ENCODE assay signal across 17 mouse cellular contexts in genomic region chr3:138705875-138706274, GRCm38 (mm10). TPM values are rescaled to one million over a fixed set of nuclear protein-coding genes. Genes with fewer than 3 reads are reported as not detected.
A peak's percentile ranks its signal among the peaks of the same experiment; 100 is the strongest.
DNase-seq lines count a peak whose midpoint lies in the region; ATAC-seq and TF ChIP-seq lines count a peak whose summit lies in the region.
"Had no signal": no experiment of that assay in that cellular context is flagged by ENCODE, and none has a peak within 500 bp of the region (broad histone marks: within the 10 kb centered on the region; RNA-seq: fewer than 3 reads in every experiment).

No protein-coding gene starts in this region.

- 57% methylated on average over 14 of the region's 14 CpGs for WGBS in forebrain, embryonic 14.5 days
- WGBS in forebrain, embryonic 10.5 days = 68% methylated on average over 14 of the region's 14 CpGs
- WGBS in hindbrain, embryonic 11.5 days = 52% methylated on average over 14 of the region's 14 CpGs
- WGBS in hindbrain, embryonic 13.5 days = 41% methylated on average over 14 of the region's 14 CpGs
- WGBS in midbrain, embryonic 13.5 days = 43% methylated on average over 14 of the region's 14 CpGs

- H3K9ac ChIP-seq in forebrain, embryonic 14.5 days (ENCODE audit: low read length) = no peak overlapping the region
- no peak overlapping the region for H3K9ac ChIP-seq in hindbrain, embryonic 11.5 days (ENCODE audit: low read depth, low read length)
- H3K9ac ChIP-seq in hindbrain, embryonic 13.5 days = no peak overlapping the region
- no peak overlapping the region for H3K9ac ChIP-seq in ES-E14 (ENCODE audit: insufficient read depth, low read depth, low read length, poor library complexity, severe bottlenecking)
- no peak overlapping the region for H3K9ac ChIP-seq in midbrain, embryonic 13.5 days (replicated peaks)
- H3K9ac ChIP-seq: lung, embryonic 14.5 days had no signal

- no peak overlapping the region for H3K4me3 ChIP-seq in forebrain, embryonic 14.5 days (ENCODE audit: low read depth, low read length)
- H3K4me3 ChIP-seq in forebrain, embryonic 10.5 days = no peak overlapping the region
- no peak overlapping the region for H3K4me3 ChIP-seq in hindbrain, embryonic 11.5 days (ENCODE audit: low read depth, low read length)
- no peak overlapping the region for H3K4me3 ChIP-seq in hindbrain, embryonic 13.5 days
- H3K4me3 ChIP-seq in ES-E14 (ENCODE audit: insufficient read depth in 1 of 2, low read depth in 1 of 2, low read length in 2 of 2, poor library complexity in 1 of 2, severe bottlenecking in 1 of 2) = no peak overlapping the region
- H3K4me3 ChIP-seq in midbrain, embryonic 13.5 days (replicated peaks) = no peak overlapping the region
- H3K4me3 ChIP-seq: myocyte had no signal

- H3K27ac ChIP-seq in forebrain, embryonic 14.5 days (ENCODE audit: low read depth, low read length) = no peak overlapping the region
- no peak overlapping the region for H3K27ac ChIP-seq in forebrain, embryonic 10.5 days
- H3K27ac ChIP-seq in hindbrain, embryonic 11.5 days (ENCODE audit: low read depth, low read length) = no peak overlapping the region
- H3K27ac ChIP-seq in hindbrain, embryonic 13.5 days = no peak overlapping the region
- no peak overlapping the region for H3K27ac ChIP-seq in ES-E14 (ENCODE audit: insufficient read depth, low read depth, low read length, poor library complexity, severe bottlenecking)
- peak overlapping the region; percentile 14 for H3K27ac ChIP-seq in midbrain, embryonic 13.5 days
- H3K27ac ChIP-seq: stomach, postnatal 0 days had no signal

- in situ Hi-C loops in ES-E14 (cut with MboI; ENCODE audit: low sequenced_read_pairs in 2 of 2, unreplicated experiment in 2 of 2) = no loop called here

- no peak for DNase-seq in forebrain, embryonic 14.5 days (ENCODE audit: low spot score)
- DNase-seq in forebrain, embryonic 10.5 days (ENCODE audit: extremely low spot score, low spot score) = no peak
- DNase-seq in hindbrain, embryonic 11.5 days (ENCODE audit: low spot score) = peak; percentile 23
- peak; percentile 44 for DNase-seq in ES-E14 (ENCODE audit: low read depth, low spot score)
- DNase-seq in cerebellum, postnatal 10 days = no peak
- DNase-seq in adrenal gland, postnatal 14 days = no peak
- DNase-seq: adrenal gland, postnatal 25 days; cerebellum, adult 9-10 months; kidney, adult 8-10 months; layer of hippocampus, postnatal 36 days; lung, embryonic 14.5 days; thymus, postnatal 4 days had no signal

- H3K36me3 ChIP-seq in forebrain, embryonic 14.5 days (ENCODE audit: control insufficient read depth, insufficient read depth, low read length) = no peaks in the 10 kb centered on the region
- H3K36me3 ChIP-seq in forebrain, embryonic 10.5 days (replicated peaks) = no peaks in the 10 kb centered on the region
- no peaks in the 10 kb centered on the region for H3K36me3 ChIP-seq in hindbrain, embryonic 11.5 days (ENCODE audit: control insufficient read depth, insufficient read depth, low read length)
- no peaks in the 10 kb centered on the region for H3K36me3 ChIP-seq in hindbrain, embryonic 13.5 days
- H3K36me3 ChIP-seq in ES-E14 (ENCODE audit: control insufficient read depth, insufficient read depth, low read length, poor library complexity, severe bottlenecking) = no peaks in the 10 kb centered on the region
- no peaks in the 10 kb centered on the region for H3K36me3 ChIP-seq in midbrain, embryonic 13.5 days

- ATAC-seq in forebrain, embryonic 14.5 days = 0 out of 2 replicates have a peak, but pooled peaks have one; percentile 47
- ATAC-seq in hindbrain, embryonic 11.5 days (ENCODE audit: low FRiP score) = peak; percentile 56; the same call in 1 of the 2 replicates
- ATAC-seq in hindbrain, embryonic 13.5 days (ENCODE audit: low FRiP score) = no peak
- ATAC-seq in midbrain, embryonic 13.5 days = no peak

- no peaks in the 10 kb centered on the region for H3K9me3 ChIP-seq in forebrain, embryonic 14.5 days (replicated peaks; ENCODE audit: control insufficient read depth, low read length)
- no peaks in the 10 kb centered on the region for H3K9me3 ChIP-seq in forebrain, embryonic 10.5 days
- H3K9me3 ChIP-seq in hindbrain, embryonic 11.5 days (ENCODE audit: control insufficient read depth, low read length) = no peaks in the 10 kb centered on the region
- H3K9me3 ChIP-seq in hindbrain, embryonic 13.5 days = no peaks in the 10 kb centered on the region
- no peaks in the 10 kb centered on the region for H3K9me3 ChIP-seq in ES-E14 (ENCODE audit: control insufficient read depth, insufficient read depth, low read depth, low read length)
- H3K9me3 ChIP-seq in midbrain, embryonic 13.5 days = no peaks in the 10 kb centered on the region

- no peaks in the 10 kb centered on the region for H3K27me3 ChIP-seq in forebrain, embryonic 14.5 days (replicated peaks; ENCODE audit: control insufficient read depth, insufficient read depth, low read length)
- no peaks in the 10 kb centered on the region for H3K27me3 ChIP-seq in forebrain, embryonic 10.5 days (ENCODE audit: poor library complexity, severe bottlenecking)
- H3K27me3 ChIP-seq in hindbrain, embryonic 11.5 days (ENCODE audit: control insufficient read depth, insufficient read depth, low read length) = no peaks in the 10 kb centered on the region
- H3K27me3 ChIP-seq in hindbrain, embryonic 13.5 days = no peaks in the 10 kb centered on the region
- no peaks in the 10 kb centered on the region for H3K27me3 ChIP-seq in midbrain, embryonic 13.5 days

- H3K4me2 ChIP-seq in forebrain, embryonic 14.5 days (ENCODE audit: low read length) = no peak overlapping the region
- 0 out of 2 replicates have a peak overlapping the region, but pooled peaks have one; percentile 3 for H3K4me2 ChIP-seq in hindbrain, embryonic 11.5 days (replicated peaks; ENCODE audit: low read depth, low read length)
- no peak overlapping the region for H3K4me2 ChIP-seq in hindbrain, embryonic 13.5 days
- peak overlapping the region; percentile 25; the same call in 1 of the 2 replicates for H3K4me2 ChIP-seq in midbrain, embryonic 13.5 days (replicated peaks)
- H3K4me2 ChIP-seq: liver, embryonic 11.5 days; lung, embryonic 14.5 days had no signal

- no peaks in the 10 kb centered on the region for H3K4me1 ChIP-seq in forebrain, embryonic 14.5 days (ENCODE audit: control insufficient read depth, insufficient read depth, low read length)
- H3K4me1 ChIP-seq in forebrain, embryonic 10.5 days = peaks cover 21% of the 10 kb centered on the region
- H3K4me1 ChIP-seq in hindbrain, embryonic 11.5 days (replicated peaks; ENCODE audit: control insufficient read depth, insufficient read depth, low read length) = no peaks in the 10 kb centered on the region; the same call in 1 of the 2 replicates
- peaks cover 19% of the 10 kb centered on the region for H3K4me1 ChIP-seq in hindbrain, embryonic 13.5 days (replicated peaks)
- peaks cover 0 to 7% of the 10 kb centered on the region in 2 experiments; a peak in 2 of 4 replicates for H3K4me1 ChIP-seq in ES-E14 (ENCODE audit: control insufficient read depth in 2 of 2, insufficient read depth in 2 of 2, low read length in 2 of 2, poor library complexity in 1 of 2)
- H3K4me1 ChIP-seq in midbrain, embryonic 13.5 days (replicated peaks) = peaks cover 21% of the 10 kb centered on the region

TF ChIP-seq in ES-E14, 5 proteins besides CTCF, POLR2A, EP300 and RAD21:
- TF ChIP-seq ZC3H11A (IDR thresholded peaks at IDR 0.05; ENCODE audit: borderline replicate concordance, low read depth, low read length) (no peak), HCFC1 (IDR thresholded peaks at IDR 0.05; ENCODE audit: borderline replicate concordance, insufficient read depth, low read length) (no peak), ZNF384 (IDR thresholded peaks at IDR 0.05; ENCODE audit: low read depth, low read length) (no peak), MAFK (IDR thresholded peaks at IDR 0.05; ENCODE audit: insufficient read depth, low read depth, low read length) (no peak), CHD2 (IDR thresholded peaks at IDR 0.05; ENCODE audit: low read depth, low read length) (no peak)

RNA-seq across cellular contexts. Expression of gene Tspan5, which starts 36.1 kb away (rescaled TPM):
- polyA plus RNA-seq in forebrain, embryonic 14.5 days (2014; fragmentation: Nextera tagmentation; extraction: Ambion mirVana) = 79.7 and 82.3 TPM in 2 replicates
- 25.3 and 25.7 TPM in 2 replicates for polyA plus RNA-seq in forebrain, embryonic 10.5 days (2016; fragmentation: Nextera tagmentation; extraction: Ambion mirVana)
- polyA plus RNA-seq in hindbrain, embryonic 11.5 days (2014; fragmentation: Nextera tagmentation; extraction: Ambion mirVana) = 51.0 and 64.9 TPM in 2 replicates
- 89.1 and 97.0 TPM in 2 replicates for polyA plus RNA-seq in hindbrain, embryonic 13.5 days (2015; fragmentation: Nextera tagmentation; extraction: Ambion mirVana)
- 12.7 and 23.4 TPM in 2 replicates for total RNA-seq in ES-E14 (2012; rRNA removed)
- 75.5 and 79.1 TPM in 2 replicates for polyA plus RNA-seq in midbrain, embryonic 13.5 days (2015; fragmentation: Nextera tagmentation; extraction: Ambion mirVana)
- total RNA-seq in adrenal gland, postnatal 14 days (2021) = 38.2 and 39.1 TPM in 2 replicates

Comparison
In these comparisons a context has a peak if more than half of its experiments do, and no peak if none do; other contexts are left out.
1. ATAC-seq: peak in forebrain, embryonic 14.5 days (single experiment) and hindbrain, embryonic 11.5 days (single experiment); none in hindbrain, embryonic 13.5 days (single experiment) and midbrain, embryonic 13.5 days (single experiment).
2. H3K4me2 ChIP-seq: peak in hindbrain, embryonic 11.5 days (single experiment) and midbrain, embryonic 13.5 days (single experiment); none in forebrain, embryonic 14.5 days (single experiment) and hindbrain, embryonic 13.5 days (single experiment).
3. DNase-seq: peak in hindbrain, embryonic 11.5 days (single experiment) and ES-E14 (single experiment); none in forebrain, embryonic 14.5 days (single experiment), forebrain, embryonic 10.5 days (single experiment), cerebellum, postnatal 10 days (0 of 2) and adrenal gland, postnatal 14 days (single experiment).